In genomic region chr4:85619261-85619660, GRCm38 (mm10) we compare ENCODE assay signal across 19 mouse cellular contexts.
DNase-seq lines count a peak whose midpoint lies in the region; ATAC-seq and TF ChIP-seq lines count a peak whose summit lies in the region.
"Had no signal": no experiment of that assay in that cellular context is flagged by ENCODE, and none has a peak within 500 bp of the region (broad histone marks: within the 10 kb centered on the region; RNA-seq: fewer than 3 reads in every experiment).

No protein-coding gene starts in this region.

- H3K4me1 ChIP-seq in forebrain, postnatal 0 days (ENCODE audit: insufficient read depth): no peaks in the 10 kb centered on the region
- H3K4me1 ChIP-seq in neural tube, embryonic 15.5 days: no peaks in the 10 kb centered on the region
- H3K4me1 ChIP-seq: midbrain, embryonic 12.5 days had no signal

- no peak for TF ChIP-seq CTCF in forebrain, postnatal 0 days (IDR thresholded peaks at IDR 0.05; ENCODE audit: low read depth)

- intact Hi-C loops in gastrocnemius, postnatal 14 days (cut with DNase I; ENCODE audit: low total_unique reads): no loop called here
- intact Hi-C loops in heart, postnatal 14 days (cut with DNase I): no loop called here

- no peaks in the 10 kb centered on the region for H3K36me3 ChIP-seq in forebrain, postnatal 0 days (ENCODE audit: insufficient read depth)
- H3K36me3 ChIP-seq in neural tube, embryonic 15.5 days: no peaks in the 10 kb centered on the region
- H3K36me3 ChIP-seq: midbrain, embryonic 12.5 days had no signal

- ATAC-seq in forebrain, postnatal 0 days: no peak
- ATAC-seq in granulocyte monocyte progenitor cell, adult 5-6 weeks (replicated peaks; ENCODE audit: poor library complexity, severe bottlenecking): no peak
- no peak for ATAC-seq in neural tube, embryonic 15.5 days (ENCODE audit: low FRiP score)

- H3K27ac ChIP-seq in forebrain, postnatal 0 days (ENCODE audit: low read depth, low read length): no peak overlapping the region
- H3K27ac ChIP-seq in neural tube, embryonic 15.5 days (replicated peaks): no peak overlapping the region
- H3K27ac ChIP-seq: midbrain, embryonic 12.5 days had no signal

- WGBS in forebrain, postnatal 0 days: 88% methylated on average over 3 of the region's 3 CpGs
- WGBS in neural tube, embryonic 15.5 days: 85% methylated on average over 3 of the region's 3 CpGs

- H3K4me2 ChIP-seq in forebrain, postnatal 0 days (ENCODE audit: low read depth): no peak overlapping the region
- no peak overlapping the region for H3K4me2 ChIP-seq in neural tube, embryonic 15.5 days
- H3K4me2 ChIP-seq: midbrain, embryonic 12.5 days had no signal

- H3K9me3 ChIP-seq in forebrain, postnatal 0 days (ENCODE audit: low read length): no peaks in the 10 kb centered on the region
- H3K9me3 ChIP-seq in neural tube, embryonic 15.5 days (replicated peaks): no peaks in the 10 kb centered on the region

- H3K27me3 ChIP-seq in forebrain, postnatal 0 days (ENCODE audit: insufficient read depth, low read length): no peaks in the 10 kb centered on the region
- no peaks in the 10 kb centered on the region for H3K27me3 ChIP-seq in neural tube, embryonic 15.5 days (replicated peaks)
- H3K27me3 ChIP-seq: midbrain, embryonic 12.5 days had no signal

- no peak overlapping the region for H3K9ac ChIP-seq in forebrain, postnatal 0 days
- H3K9ac ChIP-seq in neural tube, embryonic 15.5 days (replicated peaks): no peak overlapping the region
- H3K9ac ChIP-seq: midbrain, embryonic 12.5 days had no signal

- peak; percentile 6 for DNase-seq in kidney, postnatal 10 days
- no peak for DNase-seq in kidney, adult 11 months
- DNase-seq in gastrocnemius, postnatal 14 days: peak; percentile 4
- peak; percentile 10 to 36 for DNase-seq in heart, postnatal 14 days
- peak; percentile 24 for DNase-seq in lung, postnatal 25 days (ENCODE audit: low spot score)
- no peak for DNase-seq in forebrain, postnatal 0 days
- DNase-seq: adrenal gland, postnatal 36 days; B cell, adult 2 months; cerebellum, adult 11-12 months; cerebellum, postnatal 36 days; kidney, adult 2 months; kidney, postnatal 14 days; left cerebral cortex, postnatal 4 days; liver; spleen, adult 18-20 months; thymus, postnatal 4 days had no signal

- H3K4me3 ChIP-seq in forebrain, postnatal 0 days (ENCODE audit: low read depth, low read length): no peak overlapping the region
- H3K4me3 ChIP-seq in neural tube, embryonic 15.5 days (replicated peaks): no peak overlapping the region
- H3K4me3 ChIP-seq: midbrain, embryonic 12.5 days had no signal

Comparison
In these comparisons a context has a peak if more than half of its experiments do, and no peak if none do; other contexts are left out.
1. DNase-seq: peak in kidney, postnatal 10 days (single experiment), gastrocnemius, postnatal 14 days (single experiment), heart, postnatal 14 days (2 of 2) and lung, postnatal 25 days (single experiment); none in kidney, adult 11 months (single experiment) and forebrain, postnatal 0 days (single experiment).